Mouse (Mus musculus): ENCODE data around the gene Tunar.

- TF ChIP-seq ZC3H11A (IDR thresholded peaks at IDR 0.05; ENCODE audit: borderline replicate concordance, low read depth, low read length), result no peak
- no peak for TF ChIP-seq CHD2 (IDR thresholded peaks at IDR 0.05; ENCODE audit: low read depth, low read length)
Measured at GRCm38 (mm10) chr12:105328396-105328795, 5.3 kb upstream of the Tunar start.

Measured in ES-E14 (cell line).